25 mouse cellular contexts compared by ENCODE assay signal in the genomic region with DNA sequence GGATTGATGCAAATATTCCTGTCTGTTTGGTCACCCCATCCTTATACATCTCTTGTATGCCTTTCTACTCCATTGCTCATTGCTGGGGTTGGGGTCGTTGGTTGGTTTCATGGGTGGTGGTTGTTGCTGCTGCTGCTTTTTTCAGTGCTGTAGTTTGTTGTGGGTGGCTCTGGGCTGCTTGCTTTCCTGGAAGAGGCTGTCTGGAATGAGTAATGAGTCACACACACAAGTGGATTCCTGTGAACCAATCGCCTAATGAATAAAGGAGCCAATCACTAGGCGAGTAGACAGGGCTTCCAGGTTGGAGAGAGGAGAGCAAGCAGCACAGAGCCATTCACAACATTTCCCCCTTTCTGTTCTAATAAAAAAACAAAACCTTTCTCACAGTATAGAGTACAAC.
"Had no signal": no experiment of that assay in that cellular context is flagged by ENCODE, and none has a peak within 500 bp of the region (broad histone marks: within the 10 kb centered on the region; RNA-seq: fewer than 3 reads in every experiment).

No protein-coding gene starts in this region.

- DNase-seq: gastrocnemius, postnatal 14 days; gastrocnemius, postnatal 36 days; heart, adult 11 months; heart, adult 2 months; heart, postnatal 14 days; heart, postnatal 36 days; kidney, adult 11 months; kidney, adult 2 months; kidney, adult 9 months; kidney, postnatal 14 days; kidney, postnatal 36 days; liver had no signal

- H3K9ac ChIP-seq: heart, embryonic 13.5 days; heart, embryonic 15.5 days; hindbrain, embryonic 13.5 days; hindbrain, embryonic 15.5 days; kidney, embryonic 15.5 days; limb, embryonic 12.5 days had no signal

- H3K4me3 ChIP-seq: heart, adult 2 months; heart, embryonic 13.5 days; heart, embryonic 15.5 days; hindbrain, embryonic 13.5 days; hindbrain, embryonic 15.5 days; kidney, embryonic 15.5 days; left cerebral cortex, adult 2 months; limb, embryonic 10.5 days; limb, embryonic 12.5 days had no signal

- ATAC-seq: hindbrain, postnatal 0 days; intestine, embryonic 16.5 days had no signal

- H3K27ac ChIP-seq: heart, embryonic 13.5 days; heart, embryonic 15.5 days; hindbrain, embryonic 13.5 days; hindbrain, embryonic 15.5 days; hindbrain, postnatal 0 days; kidney, embryonic 15.5 days; kidney, postnatal 0 days; left cerebral cortex, adult 2 months; limb, embryonic 10.5 days; limb, embryonic 12.5 days had no signal

- H3K4me2 ChIP-seq: heart, embryonic 11.5 days; heart, embryonic 13.5 days; heart, embryonic 15.5 days; hindbrain, embryonic 13.5 days; hindbrain, embryonic 15.5 days; kidney, embryonic 15.5 days; limb, embryonic 12.5 days; liver, embryonic 11.5 days had no signal

- H3K9me3 ChIP-seq: heart, embryonic 13.5 days; heart, embryonic 15.5 days; kidney, embryonic 15.5 days; limb, embryonic 10.5 days; limb, embryonic 12.5 days had no signal

- H3K4me1 ChIP-seq: hindbrain, embryonic 13.5 days; hindbrain, embryonic 15.5 days; limb, embryonic 10.5 days had no signal

- H3K36me3 ChIP-seq: hindbrain, embryonic 13.5 days had no signal

- H3K27me3 ChIP-seq: heart, embryonic 13.5 days; heart, embryonic 15.5 days; hindbrain, embryonic 13.5 days; hindbrain, embryonic 15.5 days; kidney, embryonic 15.5 days; limb, embryonic 12.5 days had no signal
